Mouse (Mus musculus) lung, adult 2 months (tissue): ENCODE measurements around the gene Slc29a1. TPM values are rescaled to one million over a fixed set of nuclear protein-coding genes. Genes with fewer than 3 reads are reported as not detected.

ENCODE experiments used
- DNase-seq: peaks from one replicate; pipeline ENCODE4 v3.0.0; 2022
- H3K4me1 ChIP-seq: fragments of 200-500 bp; 2 replicates; pipeline ENCODE4 v1.6.1; 2011; ENCODE audit warnings: low read length; ENCODE audit not compliant: control insufficient read depth, insufficient read depth
- H3K4me3 ChIP-seq: fragments of 200-500 bp; replicated peaks from 2 replicates; pipeline ENCODE3; 2011; ENCODE audit warnings: low read depth, mild to moderate bottlenecking, control low read depth, low read length; ENCODE audit errors: extremely low read depth
- CTCF ChIP-seq: fragments of 200-500 bp; IDR thresholded peaks from 2 replicates; pipeline ENCODE4 v1.5.1; 2011; ENCODE audit warnings: mild to moderate bottlenecking, low read length, control low read depth; ENCODE audit not compliant: insufficient read depth
- POLR2A ChIP-seq: fragments of 200-500 bp; IDR thresholded peaks from 2 replicates; pipeline ENCODE4 v1.6.1; 2011; ENCODE audit warnings: low read depth, mild to moderate bottlenecking, control low read depth, low read length, borderline replicate concordance; ENCODE audit errors: extremely low read depth
- WGBS: fragments of 180-500 bp; shearing (Covaris S2); methylation state at CpG from one replicate; pipeline ENCODE4 v1.1.7; 2018; 5-methylcytosine and 5-hydroxymethylcytosine counted together
- polyA plus RNA-seq: library from polyadenylated mRNA; depleted of rRNA; stranded (reverse); fragments of >200 nt; gene quantifications from 2 replicates; pipeline ENCODE4 v1.2.3, GENCODE M21; 2012

Slc29a1 gene
- polyA plus RNA-seq, 1 experiment, result 185 TPM

DNA sequence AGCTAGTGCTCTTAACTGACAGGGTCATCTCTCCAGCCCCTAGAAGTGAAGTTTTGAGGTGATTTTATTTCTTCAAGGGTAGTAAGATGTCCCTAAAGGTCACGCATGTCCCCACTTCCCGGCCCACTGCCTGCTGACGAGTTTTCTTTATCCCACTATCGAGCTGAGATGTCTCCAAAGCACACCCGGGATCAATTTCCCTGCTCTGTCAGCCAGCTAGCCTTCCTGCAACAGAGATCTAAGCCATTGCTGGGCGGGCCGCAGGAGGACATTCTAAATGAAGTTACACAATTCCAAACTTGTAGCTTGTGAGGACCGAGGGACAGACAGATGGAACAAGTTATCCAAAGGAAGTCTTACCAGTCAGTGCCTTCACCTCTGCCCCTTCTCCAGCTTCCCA lies 861 bp upstream of the Slc29a1 start:
- 83% methylated on average over 8 of the region's 8 CpGs for WGBS
- Histone ChIP-seq H3K4me1 (peaks cover 16% of the 10 kb centered on the region), H3K4me3 (no peak overlapping the region)
- no peak for DNase-seq
- no peak for TF ChIP-seq CTCF
- no peak for TF ChIP-seq POLR2A

DNA sequence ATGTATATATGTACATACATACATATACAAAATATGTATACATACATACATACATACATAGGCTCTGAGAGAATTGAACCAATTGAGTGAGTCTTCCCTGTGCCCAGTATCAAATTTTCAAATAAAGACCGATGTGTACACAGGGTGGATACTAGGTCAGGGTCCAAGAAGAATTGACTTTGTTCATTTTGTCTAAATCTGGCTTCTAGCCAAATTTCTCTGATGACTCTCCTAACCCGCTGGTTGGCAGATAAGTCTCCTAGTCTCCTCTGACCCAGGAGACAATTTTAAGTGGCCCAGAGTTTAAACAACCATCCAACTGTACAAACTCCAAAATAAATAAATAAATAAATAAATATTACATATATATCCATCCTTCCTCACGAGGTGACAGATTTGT lies 515 bp downstream of the Slc29a1 start:
- 17% methylated on average over 3 of the region's 3 CpGs for WGBS
- H3K4me3 ChIP-seq, result no peak overlapping the region
- peaks cover 16% of the 10 kb centered on the region for H3K4me1 ChIP-seq
- DNase-seq, result no peak
- no peak for TF ChIP-seq CTCF
- no peak for TF ChIP-seq POLR2A

DNA sequence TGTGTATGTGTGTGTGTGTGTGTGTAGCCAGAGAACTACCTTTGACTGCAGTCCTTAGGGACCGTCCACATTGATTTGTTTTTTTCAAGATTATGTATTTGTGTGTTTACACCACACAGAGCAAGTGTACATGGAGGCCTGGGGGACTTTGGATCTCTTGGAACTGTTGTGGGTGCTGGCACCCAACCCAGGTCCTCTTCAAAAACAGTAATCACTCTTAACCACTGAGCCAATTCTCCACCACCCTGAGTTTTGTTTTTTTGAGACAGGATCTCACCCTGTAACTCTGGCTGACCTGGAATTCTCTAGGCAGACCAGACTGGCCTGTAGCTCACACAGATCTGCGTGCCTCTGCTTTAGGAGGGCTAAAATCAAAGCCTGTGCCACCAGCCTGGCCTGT lies 1.0 kb downstream of the Slc29a1 start:
- TF ChIP-seq CTCF (no peak), POLR2A (no peak)
- no peak for DNase-seq
- WGBS, result 82% methylated on average over 2 of the region's 2 CpGs
- peaks cover 20% of the 10 kb centered on the region for H3K4me1 ChIP-seq
- no peak overlapping the region for H3K4me3 ChIP-seq

DNA sequence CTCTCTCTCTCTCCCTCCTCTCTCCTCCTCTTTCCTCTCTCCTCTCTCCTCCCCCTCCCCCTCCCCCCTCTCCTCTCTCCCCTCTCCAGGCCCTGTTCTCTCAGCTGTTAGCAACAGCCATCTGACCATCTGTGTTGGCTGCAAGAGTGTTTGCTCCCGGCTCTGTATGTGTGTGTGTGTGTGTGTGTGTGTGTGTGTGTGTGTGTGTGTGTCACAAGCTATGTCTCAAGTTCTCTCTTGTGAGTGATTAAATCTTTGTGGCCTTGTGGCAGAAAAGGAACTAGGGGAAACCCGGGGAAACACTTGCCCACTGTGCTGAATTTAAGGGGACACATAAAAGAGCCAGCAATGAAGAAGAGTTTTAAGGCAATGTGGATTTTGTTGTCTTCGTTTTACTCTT lies 1.6 kb downstream of the Slc29a1 start:
- 40% methylated on average over 3 of the region's 3 CpGs for WGBS
- Histone ChIP-seq H3K4me1 (peaks cover 24% of the 10 kb centered on the region), H3K4me3 (no peak overlapping the region)
- no peak for DNase-seq
- TF ChIP-seq CTCF (no peak), POLR2A (no peak)

DNA sequence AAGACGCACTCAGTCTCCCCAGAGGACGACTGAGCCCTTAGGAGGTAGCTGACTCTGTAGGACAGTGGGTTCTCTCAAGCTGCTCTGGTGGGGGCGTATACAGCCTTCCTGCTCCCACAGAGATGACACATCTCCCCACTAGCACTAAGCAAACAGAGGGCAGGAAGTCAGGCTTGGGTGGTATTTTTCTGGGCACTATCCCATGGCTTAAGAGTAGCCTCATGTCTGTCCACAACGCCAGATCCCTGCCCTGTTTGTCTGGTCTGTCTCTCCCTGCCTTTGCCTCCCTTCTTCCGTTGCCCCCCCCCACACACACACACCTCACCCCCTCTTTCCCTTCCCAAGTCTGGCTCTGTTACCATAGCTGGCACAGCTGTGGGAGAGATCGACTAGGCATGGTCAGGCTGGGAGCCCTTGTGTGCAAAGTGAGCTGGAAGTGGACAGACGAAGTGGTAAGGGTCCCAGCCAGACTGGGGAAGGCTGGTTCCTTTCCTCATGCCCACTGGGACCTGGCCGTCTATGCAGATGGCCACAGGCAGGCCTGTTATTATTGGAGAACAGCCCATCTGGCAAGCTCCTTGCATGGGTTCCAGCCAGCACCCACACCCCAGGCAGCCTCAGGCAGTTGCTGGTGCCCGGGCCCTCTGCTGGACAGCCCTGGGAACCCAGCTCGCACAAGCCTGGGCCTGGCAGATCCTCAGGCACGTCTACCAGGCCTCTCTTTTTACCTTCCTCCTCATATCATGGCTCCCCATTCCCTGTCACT lies 2.6 kb downstream of the Slc29a1 start:
- TF ChIP-seq CTCF, result peak; percentile 52
- no peak for TF ChIP-seq POLR2A
- WGBS, result 18% methylated on average over 11 of the region's 11 CpGs
- Histone ChIP-seq H3K4me1 (peaks cover 30% of the 10 kb centered on the region), H3K4me3 (no peak overlapping the region)
- DNase-seq, result peak; percentile 72

DNA sequence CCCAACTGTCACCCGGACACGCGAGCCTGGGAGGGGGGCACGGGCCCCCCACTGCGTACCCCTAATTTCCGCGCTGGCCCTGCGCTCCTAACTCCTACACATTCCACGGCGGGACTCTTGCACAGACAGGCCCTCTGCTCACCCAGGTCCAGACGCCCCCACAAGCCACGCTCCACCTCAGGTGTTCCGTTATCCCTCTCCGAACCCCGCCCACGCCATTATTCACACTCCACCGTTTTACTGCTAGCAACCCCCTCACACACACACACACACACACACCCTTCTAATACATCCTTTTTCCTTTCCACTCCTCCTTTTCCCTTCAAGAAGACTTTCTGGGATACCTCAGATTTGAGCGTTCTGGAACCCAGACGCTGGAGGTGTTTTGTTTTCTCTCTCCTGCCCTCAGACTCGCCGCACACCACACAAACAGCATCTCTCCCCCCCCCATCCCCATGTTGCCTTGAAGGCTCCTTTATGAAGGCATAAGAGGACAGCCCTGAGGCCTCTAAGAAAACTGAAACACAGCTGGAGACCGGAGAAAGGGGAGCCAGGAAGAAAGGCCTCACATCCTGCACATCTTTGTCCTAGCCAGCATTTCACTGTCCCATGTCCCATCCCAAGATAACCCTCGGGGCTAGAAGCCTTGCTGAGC lies 3.5 kb downstream of the Slc29a1 start:
- TF ChIP-seq CTCF (no peak), POLR2A (no peak)
- no peak for DNase-seq
- H3K4me3 ChIP-seq, result peak overlapping the region; percentile 79
- peaks cover 39% of the 10 kb centered on the region for H3K4me1 ChIP-seq
- WGBS, result 18% methylated on average over 23 of the region's 23 CpGs

DNA sequence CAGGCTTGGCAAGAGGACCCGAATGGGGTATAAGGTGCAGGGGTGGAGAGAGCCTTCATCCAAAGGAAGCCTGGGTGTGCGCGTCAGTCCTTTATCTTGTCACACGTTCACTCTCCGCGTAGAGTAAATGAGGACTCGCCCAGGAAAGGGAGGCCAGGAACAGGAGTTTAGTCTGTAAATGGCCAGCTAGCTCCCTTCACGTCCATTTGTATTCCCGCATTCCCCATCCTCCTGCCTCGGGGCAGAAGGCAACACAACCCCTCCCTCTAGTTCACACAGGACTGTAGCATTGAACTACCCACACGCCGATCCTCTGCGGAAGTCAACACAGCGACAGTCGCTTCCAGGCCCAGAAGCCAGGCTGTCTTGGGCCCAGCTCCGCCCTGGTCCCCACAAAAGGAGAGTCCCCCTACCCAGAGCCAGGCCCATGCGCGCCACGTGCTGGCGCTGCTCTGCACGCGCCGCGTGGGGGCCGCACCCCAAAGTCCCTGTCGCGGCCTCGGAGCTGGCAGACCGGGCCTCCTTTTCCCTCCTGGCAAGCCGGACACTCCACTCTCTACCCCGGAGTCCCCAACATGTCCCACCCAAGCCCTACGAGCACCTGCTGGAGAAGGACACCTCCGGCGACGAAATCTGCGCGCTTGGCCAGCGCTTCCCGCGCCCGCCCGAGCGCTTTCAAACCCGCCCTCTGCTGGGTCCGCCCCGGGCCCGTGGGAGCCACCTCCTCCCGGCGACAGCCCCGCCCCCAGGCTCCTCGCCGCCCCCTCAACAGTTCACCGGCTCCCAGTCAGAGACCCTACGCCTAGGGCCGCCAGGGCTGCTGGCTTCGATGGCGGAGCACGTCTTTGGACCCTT lies 4.3 kb downstream of the Slc29a1 start:
- Histone ChIP-seq H3K4me1 (peaks cover 42% of the 10 kb centered on the region), H3K4me3 (peak overlapping the region; percentile 79)
- WGBS, result 1% methylated on average over 58 of the region's 58 CpGs
- TF ChIP-seq CTCF, result no peak
- peak; percentile 73; the same call in 1 of the 2 replicates for TF ChIP-seq POLR2A
- DNase-seq, result peak; percentile 76

DNA sequence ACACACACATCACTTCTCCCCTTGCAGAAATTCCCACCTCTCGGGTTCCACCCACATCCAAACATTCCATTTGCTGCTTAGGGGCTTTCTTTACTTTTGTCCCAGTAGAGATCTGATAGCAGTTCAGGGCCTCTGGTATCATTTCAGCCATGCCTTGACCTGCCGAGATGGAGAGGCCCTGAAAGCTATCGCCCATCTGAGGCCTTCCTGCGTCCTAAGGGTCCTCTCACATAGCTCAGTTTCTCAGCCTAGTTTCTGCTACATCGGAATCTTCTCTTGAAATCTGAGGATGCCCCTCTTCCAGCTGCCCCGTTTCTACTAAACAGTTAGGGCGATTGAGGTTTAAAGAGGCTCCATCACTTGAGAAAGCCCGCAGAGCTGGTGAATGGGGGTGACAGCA lies 5.2 kb downstream of the Slc29a1 start:
- DNase-seq, result no peak
- Histone ChIP-seq H3K4me3 (no peak overlapping the region), H3K4me1 (peaks cover 42% of the 10 kb centered on the region)
- no peak for TF ChIP-seq POLR2A
- TF ChIP-seq CTCF, result no peak
- WGBS, result 54% methylated on average over 8 of the region's 8 CpGs

DNA sequence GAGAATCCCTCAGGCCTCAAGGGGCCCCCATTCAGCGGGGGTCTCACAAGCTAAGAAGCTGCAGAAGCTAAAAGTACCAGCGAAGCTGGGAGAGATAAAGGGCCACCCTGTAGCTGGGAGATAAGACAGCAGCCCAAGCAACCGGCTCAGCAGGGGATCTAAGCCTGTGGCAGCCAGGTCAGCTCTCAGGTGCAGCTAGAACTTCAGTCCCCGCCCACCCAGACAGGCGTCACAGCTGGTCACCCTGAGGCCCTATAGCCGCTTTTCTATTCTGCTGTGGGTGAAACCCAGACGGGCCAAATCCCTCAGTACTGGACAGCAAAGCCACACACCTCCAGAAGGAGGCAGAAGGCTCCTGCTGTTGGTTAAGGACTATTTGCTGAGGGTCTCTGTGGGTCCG lies 5.9 kb downstream of the Slc29a1 start:
- Histone ChIP-seq H3K4me1 (peaks cover 42% of the 10 kb centered on the region), H3K4me3 (no peak overlapping the region)
- 56% methylated on average over 8 of the region's 8 CpGs for WGBS
- TF ChIP-seq POLR2A, result no peak
- no peak for TF ChIP-seq CTCF
- no peak for DNase-seq
